Mouse (Mus musculus): Measurements from ENCODE around the gene Klra3.
"Not testable (repeated sequence)": the region's sequence is repeated elsewhere in the genome, so short reads cannot be mapped to it uniquely, and the experiment has no call there.

Klra3 gene

GRCm38 (mm10) chr6:130337411-130337810 is at the start of gene Klra3:
TSS of gene Klra3 (minus strand) at chr6:130337574.
- DNase-seq = no peak

- no peak for DNase-seq
Measured at GRCm38 (mm10) chr6:130386750-130387149, 49.4 kb upstream of the Klra3 start, which contains the start of gene Klra1. TSS of gene Klra1 (minus strand) at chr6:130386874.

- no peak for DNase-seq
Measured at GRCm38 (mm10) chr6:130385803-130386202, 48.4 kb upstream of the Klra3 start.

GRCm38 (mm10) chr6:130382375-130382774 is 45.0 kb upstream of the Klra3 start:
- no peak for DNase-seq

- not testable (repeated sequence) for DNase-seq
Measured at GRCm38 (mm10) chr6:130345381-130345780, 8.0 kb upstream of the Klra3 start.

GRCm38 (mm10) chr6:130341973-130342372 is 4.6 kb upstream of the Klra3 start:
- DNase-seq = not testable (repeated sequence)

GRCm38 (mm10) chr6:130287984-130288649 is 49.3 kb downstream of the Klra3 start:
- DNase-seq = no peak

GRCm38 (mm10) chr6:130281828-130282227 is 55.5 kb downstream of the Klra3 start, which contains the start of gene Klra10:
TSS of gene Klra10 (minus strand) at chr6:130281928.
- DNase-seq = not testable (repeated sequence)
